Mouse (Mus musculus): ENCODE results near the gene Lin28b.

DNA sequence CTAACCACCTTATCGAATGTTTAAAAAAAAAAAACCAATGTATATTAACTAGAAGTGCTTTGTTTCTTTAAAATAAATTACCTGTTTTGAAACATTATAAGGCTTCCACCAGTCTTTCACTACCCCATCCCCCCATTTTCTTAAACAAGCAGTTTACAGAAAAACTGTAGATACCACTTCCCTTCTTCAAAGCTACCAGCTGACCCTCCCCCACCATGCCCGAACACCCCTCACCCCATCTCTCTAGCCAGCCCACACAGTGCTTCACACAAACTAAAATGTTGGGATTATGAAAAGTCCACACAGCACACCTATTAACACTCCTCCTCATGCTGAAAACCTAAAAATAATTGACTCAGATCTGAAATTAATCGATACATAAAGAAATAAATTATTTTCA, 14.9 kb downstream of the Lin28b start:
- no peak for TF ChIP-seq CTCF (IDR thresholded peaks at IDR 0.05; ENCODE audit: low read depth, low read length)
- no peak for TF ChIP-seq POLR2A (IDR thresholded peaks at IDR 0.05; ENCODE audit: extremely low read depth, insufficient read depth, low read length)
